Mouse (Mus musculus) mouse embryonic stem cell (cell line): ENCODE results near the gene Olfr352.

Experiments used
- in situ Hi-C, 2 experiments: fragments of 300-500 bp; cut with MboI; formaldehyde crosslinking; loops; 1 replicate in 1 of 2; 3 replicates in 1 of 2; pipeline ENCODE4 v1.14.3; 2019 to 2020; ENCODE audit warnings: low sequenced_read_pairs in 2 of 2, low pct_unique_long_range_greater_than_20kb in 1 of 2, mixed read lengths in 1 of 2; ENCODE audit not compliant: unreplicated experiment in 1 of 2

Olfr352 gene

DNA sequence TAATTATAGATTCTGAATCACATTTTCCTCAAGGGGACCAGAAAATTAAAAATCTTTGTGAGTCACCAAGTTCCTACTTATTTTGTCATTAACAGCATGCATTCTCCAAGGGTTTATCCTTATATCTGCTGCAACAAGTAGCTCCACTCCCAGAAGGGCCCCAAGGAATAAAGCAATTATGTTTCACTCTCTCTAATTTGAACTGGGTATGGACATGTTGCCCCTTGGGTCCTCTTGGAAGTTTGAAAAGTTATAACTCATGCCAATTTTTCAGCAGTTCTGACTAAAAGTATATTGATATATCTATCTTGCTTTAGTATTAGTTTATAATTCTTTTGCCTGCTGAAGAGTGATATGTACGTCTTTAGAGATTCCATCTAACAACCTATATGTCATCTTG, at the start of gene Olfr352:
Gene Olfr352, plus strand, starts transcription at position 301 of the 400 bp plus-strand sequence.
- in situ Hi-C loops: no loop called here

DNA sequence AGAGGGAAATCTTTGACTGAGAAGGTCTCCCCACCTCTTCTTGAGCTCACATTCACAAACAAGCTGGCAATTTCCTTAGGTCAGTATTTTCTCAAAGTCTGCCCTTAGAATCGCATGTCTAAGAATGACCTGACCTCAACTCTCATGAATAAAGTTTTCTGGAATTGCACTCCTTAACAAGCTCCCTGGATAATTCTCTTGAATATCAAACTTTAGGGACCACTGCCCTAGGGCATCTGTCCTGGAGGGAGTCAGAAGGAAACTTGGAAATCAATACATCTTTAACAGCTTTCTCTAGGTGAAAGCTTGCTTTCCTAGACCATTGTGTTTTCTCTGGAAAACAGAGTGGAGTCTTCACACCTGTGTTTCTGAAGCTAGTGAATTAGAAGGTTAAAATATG, 22.2 kb upstream of the Olfr352 start, which contains the start of gene Olfr350:
Gene Olfr350, plus strand, starts transcription at position 301 of the 400 bp plus-strand sequence.
- in situ Hi-C loops: no loop called here

DNA sequence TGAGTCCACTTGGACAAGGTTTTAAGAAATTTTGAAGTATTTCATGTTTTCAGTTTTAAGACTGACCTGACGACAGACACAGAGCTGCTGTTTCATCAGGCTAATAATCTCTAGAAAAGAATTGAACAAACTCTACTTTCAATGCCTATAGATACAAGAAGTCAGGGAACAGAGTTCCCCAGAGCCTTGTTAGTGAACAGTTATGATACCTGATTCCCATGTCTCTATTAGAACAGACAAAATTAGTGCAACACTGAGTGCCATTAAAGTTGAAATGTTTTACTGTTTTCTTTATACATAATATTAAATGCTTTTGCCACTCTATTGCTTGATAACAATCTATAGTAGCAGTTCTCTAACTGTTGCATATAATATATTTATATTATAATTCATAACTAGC, 5.7 kb upstream of the Olfr352 start, which contains the start of gene Olfr351:
Gene Olfr351, minus strand, starts transcription at position 101 of the 400 bp plus-strand sequence.
- in situ Hi-C loops: no loop called here

DNA sequence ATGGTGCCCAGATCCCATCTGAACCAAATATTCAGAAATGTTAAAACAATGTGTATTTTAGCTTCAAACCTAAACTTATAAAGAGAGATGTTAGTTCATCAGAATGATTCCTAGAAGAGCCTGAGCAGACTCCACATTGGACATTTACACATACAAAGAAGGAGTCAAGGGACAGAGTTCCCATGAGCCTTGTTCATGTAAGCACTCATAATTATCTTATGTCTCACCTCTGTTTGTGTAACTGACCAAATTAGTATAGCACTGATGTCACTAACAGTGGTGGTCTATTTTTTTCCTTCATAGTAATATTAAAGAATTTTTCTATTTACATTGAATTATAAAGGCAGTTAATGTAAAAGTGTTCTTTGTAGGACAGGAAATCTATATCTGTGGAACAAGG, 24.6 kb downstream of the Olfr352 start, which contains the start of gene Olfr353:
Gene Olfr353, minus strand, starts transcription at position 101 of the 400 bp plus-strand sequence.
- in situ Hi-C loops: no loop called here

DNA sequence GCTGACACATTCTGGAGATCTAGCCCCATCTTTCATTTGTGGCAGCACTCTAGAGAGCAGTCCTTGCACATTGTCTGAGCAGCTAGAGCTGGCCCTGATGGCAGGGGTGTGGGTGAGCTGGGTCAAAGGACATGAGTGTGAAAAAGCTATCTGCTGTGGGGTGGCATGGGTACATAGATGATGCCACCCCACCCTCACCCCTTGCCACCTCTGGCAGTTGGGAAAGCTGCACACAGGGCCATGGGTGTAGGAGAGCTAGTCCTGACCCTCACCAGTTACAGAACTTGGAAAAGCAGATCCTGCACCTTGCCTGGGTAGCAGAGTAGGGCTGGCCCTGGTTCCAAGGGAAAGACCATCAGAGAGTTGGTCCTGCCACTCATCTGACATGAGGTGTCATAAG, 28.9 kb downstream of the Olfr352 start:
- in situ Hi-C loops: no loop called here

DNA sequence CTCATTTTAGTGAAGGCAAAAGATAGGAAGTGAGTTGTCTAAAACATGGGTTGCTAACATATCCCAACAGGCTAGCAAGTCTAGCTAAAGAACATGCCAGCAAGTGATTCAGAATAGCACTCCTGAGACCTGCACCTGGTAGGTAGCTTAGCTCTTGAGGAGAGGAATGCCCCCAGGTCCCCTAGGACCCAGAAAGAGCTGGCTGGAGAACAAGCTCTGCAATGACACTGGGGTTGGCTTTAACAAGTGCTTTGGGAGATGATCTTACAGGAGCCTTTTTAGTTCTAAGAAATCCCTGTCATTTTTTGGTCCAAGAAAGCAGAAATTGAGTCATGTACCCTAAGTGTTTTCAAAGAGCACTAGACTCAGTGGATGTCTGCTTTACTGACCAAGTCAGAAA, 37.1 kb downstream of the Olfr352 start, which contains the start of gene Olfr354:
Gene Olfr354, plus strand, starts transcription at position 301 of the 400 bp plus-strand sequence.
- in situ Hi-C loops: no loop called here
